ENCODE assay signal across 21 mouse cellular contexts in the genomic region with DNA sequence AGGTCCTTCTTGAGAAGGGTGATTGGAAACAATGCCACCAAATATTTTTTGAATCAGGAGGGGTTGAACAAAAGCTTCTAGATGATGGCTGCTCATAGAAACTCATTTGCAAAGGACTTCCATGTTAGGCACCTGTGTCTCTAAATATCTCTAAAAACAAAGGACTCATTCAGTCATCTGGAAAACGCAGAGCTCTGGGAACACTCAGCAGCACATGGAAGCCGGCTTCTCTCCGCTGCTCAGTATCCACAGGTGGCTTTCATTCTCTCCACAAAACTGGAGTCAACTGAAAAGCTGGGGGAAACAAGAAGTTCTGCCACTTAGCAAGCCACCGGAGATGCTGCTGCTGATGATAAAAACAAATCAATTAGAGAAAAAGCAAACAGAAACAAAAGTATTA.
"Had no signal": no experiment of that assay in that cellular context is flagged by ENCODE, and none has a peak within 500 bp of the region (broad histone marks: within the 10 kb centered on the region; RNA-seq: fewer than 3 reads in every experiment).

No protein-coding gene starts in this region.

- DNase-seq: kidney, adult 18-20 months; kidney, adult 9 months; kidney, postnatal 14 days; layer of hippocampus, adult 9-11 months; liver; lung, adult 2 months; retina, postnatal 1 day; right cerebral cortex, postnatal 25 days; spleen, adult 18-20 months; thymus, adult 18-20 months; thymus, postnatal 14 days; thymus, postnatal 4 days had no signal

- H3K9me3 ChIP-seq: limb, embryonic 13.5 days; liver, embryonic 12.5 days; liver, embryonic 15.5 days; midbrain, embryonic 13.5 days; neural tube, embryonic 12.5 days; neural tube, embryonic 15.5 days had no signal

- H3K4me3 ChIP-seq: layer of hippocampus, adult 2 months; limb, embryonic 13.5 days; liver, embryonic 12.5 days; liver, embryonic 15.5 days; midbrain, embryonic 13.5 days; neural tube, embryonic 12.5 days; neural tube, embryonic 15.5 days had no signal

- H3K9ac ChIP-seq: limb, embryonic 13.5 days; liver, embryonic 12.5 days; liver, embryonic 15.5 days; midbrain, embryonic 13.5 days; neural tube, embryonic 12.5 days; neural tube, embryonic 15.5 days had no signal

- H3K27ac ChIP-seq: layer of hippocampus, adult 2 months; limb, embryonic 13.5 days; liver, embryonic 12.5 days; liver, embryonic 15.5 days; macrophage; midbrain, embryonic 13.5 days; neural tube, embryonic 12.5 days; neural tube, embryonic 15.5 days had no signal

- H3K36me3 ChIP-seq: limb, embryonic 13.5 days; liver, embryonic 12.5 days; liver, embryonic 15.5 days; midbrain, embryonic 13.5 days; neural tube, embryonic 12.5 days; neural tube, embryonic 15.5 days had no signal

- H3K4me2 ChIP-seq: limb, embryonic 13.5 days; liver, embryonic 12.5 days; liver, embryonic 15.5 days; midbrain, embryonic 13.5 days; neural tube, embryonic 12.5 days; neural tube, embryonic 15.5 days had no signal

- ATAC-seq: liver, embryonic 12.5 days; midbrain, embryonic 13.5 days; midbrain, embryonic 16.5 days had no signal

- H3K27me3 ChIP-seq: liver, embryonic 12.5 days; neural tube, embryonic 12.5 days; neural tube, embryonic 15.5 days had no signal
